Mouse (Mus musculus) gastrocnemius, adult 18-20 months (tissue): Measurements from ENCODE around the gene Fars2. TPM values are rescaled to one million over a fixed set of nuclear protein-coding genes. Genes with fewer than 3 reads are reported as not detected.
"Not testable (repeated sequence)": the region's sequence is repeated elsewhere in the genome, so short reads cannot be mapped to it uniquely, and the experiment has no call there.

Experiments used
- DNase-seq: peaks from one replicate; pipeline ENCODE4 v3.0.0; 2021; ENCODE audit warnings: low spot score
- total RNA-seq, 2 experiments: library from RNA; stranded (reverse); gene quantifications; 2 replicates each; pipeline ENCODE4 v1.2.3; 2021

Gene Fars2
- total RNA-seq, 2 experiments from 2014 or later: 34.7 to 36.1 TPM

DNA sequence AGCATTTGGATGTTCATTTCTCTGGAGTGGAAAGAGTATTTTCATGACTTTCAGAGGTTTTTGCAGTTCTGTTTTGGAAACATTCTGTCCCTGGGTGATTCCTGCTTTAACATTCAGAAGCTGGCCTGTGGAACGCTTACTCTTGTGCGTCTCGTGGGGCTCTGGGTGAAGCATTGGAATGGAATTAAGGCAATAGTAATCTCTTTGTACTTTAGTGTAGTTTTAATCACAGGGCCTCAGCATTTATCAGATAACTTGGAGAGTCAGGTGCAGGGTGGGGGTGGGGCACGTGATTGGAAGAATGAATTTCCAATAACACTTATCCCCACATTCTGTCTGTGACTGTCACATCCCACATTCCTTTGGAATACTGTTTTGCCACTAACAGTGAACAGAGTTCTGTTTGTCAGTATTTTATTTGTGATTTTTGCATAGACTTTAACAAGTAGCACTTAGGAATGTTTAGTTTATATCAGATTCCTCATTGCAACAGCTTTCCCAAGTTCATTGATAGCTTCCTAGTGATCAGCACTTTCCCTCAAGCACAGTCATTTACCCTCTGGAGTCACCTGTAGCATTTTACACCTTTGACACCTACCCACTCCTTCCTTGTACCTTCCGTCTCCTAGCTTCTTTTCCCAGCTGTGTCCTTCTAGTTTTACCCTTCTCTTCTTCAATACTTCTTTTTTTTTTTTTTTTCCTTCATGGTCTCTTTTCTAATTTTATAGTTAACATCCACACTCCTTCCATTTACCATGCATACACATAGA is 23.2 kb downstream of the Fars2 start:
- no peak for DNase-seq

DNA sequence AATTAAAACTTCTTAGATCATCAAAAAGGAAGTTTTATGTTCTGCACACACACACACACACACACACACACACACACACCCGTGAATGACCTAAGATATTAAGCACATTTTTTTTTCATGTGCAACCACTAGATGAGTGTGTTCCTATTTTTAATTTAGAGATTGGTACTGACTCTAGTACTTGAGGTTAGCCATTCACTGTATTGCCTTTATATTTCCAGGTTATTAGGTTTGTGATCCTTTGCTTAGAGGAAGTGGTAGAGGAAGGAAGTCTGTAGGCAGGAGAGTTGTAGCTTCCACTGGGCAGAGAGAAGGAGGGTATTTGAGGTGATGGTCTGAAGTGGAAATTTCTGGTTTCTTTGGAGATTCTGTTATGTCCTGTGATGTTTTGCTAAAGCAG is 28.4 kb downstream of the Fars2 start:
- DNase-seq: no peak

DNA sequence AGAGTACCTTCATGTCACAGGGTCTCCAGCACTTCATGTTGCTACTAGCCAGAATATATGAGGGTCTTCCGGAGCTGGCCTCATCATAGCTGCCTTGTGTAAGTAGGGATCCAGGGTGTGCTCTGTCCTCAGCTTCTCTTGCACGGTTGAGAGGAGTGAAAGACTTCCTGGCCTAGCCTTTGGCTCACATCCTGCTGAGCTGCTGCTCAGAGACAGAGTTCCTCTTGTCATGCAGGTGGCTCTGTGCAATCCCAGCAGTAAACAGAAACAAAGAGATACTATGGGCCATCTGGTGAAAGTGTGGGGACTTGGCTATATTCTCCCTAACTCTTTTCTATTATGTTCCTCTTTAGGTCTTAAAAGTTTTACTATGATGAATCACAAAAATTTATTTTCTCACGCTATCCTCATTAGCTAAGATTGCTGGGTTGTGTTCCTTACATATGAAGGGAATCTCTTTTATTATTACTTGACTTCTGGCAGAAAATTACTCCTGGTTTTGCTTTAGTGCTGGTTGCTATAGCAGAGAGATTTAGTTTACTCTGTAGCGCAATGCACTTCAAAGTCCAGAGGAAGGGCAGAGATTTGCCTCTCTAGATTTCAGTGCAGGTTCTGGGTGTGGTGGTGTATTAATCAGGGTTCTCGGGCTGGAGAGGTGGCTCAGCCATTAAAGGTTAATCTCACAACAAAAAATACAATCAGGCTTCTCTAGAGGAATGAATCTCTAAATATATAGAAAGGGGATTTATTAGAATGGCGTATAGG is 32.1 kb downstream of the Fars2 start:
- DNase-seq: no peak

DNA sequence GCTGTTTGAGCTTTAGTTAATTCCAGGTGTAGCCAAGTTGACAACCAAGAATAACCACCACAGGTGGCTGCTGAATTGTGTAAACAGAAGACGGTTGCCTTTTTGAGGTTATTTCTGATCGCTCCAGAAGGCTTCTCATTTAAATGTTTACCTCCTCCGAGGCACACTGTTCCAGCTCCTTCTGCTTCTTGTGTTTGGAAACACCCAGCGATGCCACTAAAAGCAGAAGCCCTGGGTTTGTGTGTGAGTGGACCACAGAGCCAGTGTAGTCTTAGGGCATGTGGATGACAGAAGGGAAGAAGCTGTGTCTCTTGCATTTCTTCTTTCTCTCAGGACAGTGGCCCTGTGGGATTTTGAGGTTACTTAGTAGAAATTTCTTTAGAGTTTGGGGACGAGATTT is 33.1 kb downstream of the Fars2 start:
- no peak for DNase-seq

DNA sequence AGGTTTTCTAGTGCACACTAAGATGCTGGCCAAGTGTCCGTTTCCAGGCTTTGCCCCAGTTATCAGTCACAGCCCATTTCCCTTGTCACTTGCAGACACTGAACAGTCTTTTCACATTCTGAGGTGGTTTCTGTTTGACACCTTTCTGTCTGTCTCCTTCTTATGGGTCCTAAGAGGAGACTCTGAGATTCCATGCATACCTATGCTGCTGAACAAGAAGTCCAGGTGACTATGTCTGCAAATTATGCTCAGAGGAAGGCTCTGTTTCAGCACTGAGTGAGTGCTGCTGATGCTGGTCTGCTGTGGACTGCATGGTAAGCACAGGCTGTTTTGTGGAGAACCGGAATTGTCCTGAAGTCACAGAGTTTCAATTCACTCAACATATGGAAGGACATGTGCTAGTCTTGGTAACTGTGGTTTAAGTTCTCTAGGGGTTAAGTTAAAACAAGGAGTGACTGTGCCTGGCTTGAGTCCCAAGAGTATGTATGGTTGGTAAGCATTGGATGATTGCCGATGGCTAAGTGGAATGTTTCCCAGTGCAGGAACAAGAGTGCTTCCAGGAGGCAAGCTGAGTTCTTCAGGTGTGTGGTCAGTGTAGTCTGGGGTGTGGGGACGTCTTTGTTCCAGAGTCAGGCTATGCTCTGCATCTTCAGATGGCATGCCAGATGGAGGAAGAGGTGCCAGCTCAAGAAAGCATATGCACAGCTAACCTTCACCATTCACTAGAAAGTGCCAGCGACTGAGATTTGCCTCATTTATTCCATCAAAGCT is 35.7 kb downstream of the Fars2 start:
- no peak for DNase-seq

DNA sequence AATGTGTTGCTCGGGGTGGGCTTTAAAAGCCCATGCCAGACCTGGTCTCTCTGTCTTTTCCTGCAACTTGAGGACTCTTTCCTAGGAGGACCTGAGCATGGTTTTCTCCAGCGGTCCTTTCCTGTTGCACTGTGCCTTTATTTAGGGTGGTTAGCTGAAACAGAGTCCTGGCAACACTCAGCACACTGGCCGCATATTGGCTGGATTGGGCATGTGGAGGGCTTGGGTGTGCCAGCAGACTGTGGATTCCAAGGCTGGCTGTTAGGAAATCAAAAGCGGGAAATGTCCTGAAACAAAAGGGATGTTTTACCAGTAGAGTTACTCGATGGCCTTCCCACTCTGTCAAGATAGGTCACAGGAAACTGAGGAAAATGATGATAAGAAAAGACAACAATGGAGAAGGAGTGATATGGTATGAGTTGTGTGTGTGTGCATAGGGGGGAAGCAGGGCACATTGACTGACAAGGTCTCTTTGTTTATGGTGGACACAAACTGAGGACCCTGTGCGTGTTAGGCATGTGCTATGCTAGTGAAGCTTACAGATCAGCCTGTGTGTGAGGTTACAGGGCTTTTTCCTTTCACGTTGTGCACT is 39.2 kb downstream of the Fars2 start:
- no peak for DNase-seq

DNA sequence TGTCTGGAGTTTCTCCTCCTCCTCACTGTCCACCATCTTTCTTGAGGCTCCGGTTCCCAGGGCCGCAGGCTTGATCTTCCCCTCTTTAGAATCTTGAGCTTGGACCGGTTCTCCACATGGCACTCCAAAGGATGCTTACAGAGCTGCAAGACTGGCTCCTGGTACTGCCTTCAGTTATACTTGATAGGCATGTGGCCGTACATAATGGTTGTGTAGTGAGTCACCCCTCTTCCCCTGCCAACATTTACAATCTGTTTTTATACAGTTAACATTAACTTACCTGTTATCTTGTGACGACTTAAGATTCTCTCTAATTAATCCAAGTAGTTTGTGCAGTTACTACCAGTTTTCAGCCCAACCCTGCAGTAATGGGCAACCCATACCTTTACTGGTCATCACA is 46.2 kb downstream of the Fars2 start:
- no peak for DNase-seq

DNA sequence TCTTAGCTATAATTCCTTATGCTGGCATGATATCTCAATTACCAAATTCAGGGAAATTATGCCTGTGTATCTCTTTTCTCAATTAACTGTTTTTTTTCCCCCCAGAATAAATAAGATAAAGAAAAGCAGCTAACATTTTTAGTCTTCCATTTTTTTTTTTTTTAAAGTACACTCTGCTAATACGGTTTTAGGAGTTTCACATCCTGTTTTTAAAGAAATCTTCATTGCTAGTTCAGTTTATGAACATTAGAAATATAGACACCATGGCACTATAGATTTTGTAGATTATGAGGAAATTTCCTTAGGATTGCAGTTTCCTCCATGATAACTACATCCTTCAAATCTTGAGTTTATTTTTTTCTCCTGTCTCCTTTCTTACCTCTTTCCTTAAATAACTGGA is 46.7 kb downstream of the Fars2 start:
- DNase-seq: no peak

DNA sequence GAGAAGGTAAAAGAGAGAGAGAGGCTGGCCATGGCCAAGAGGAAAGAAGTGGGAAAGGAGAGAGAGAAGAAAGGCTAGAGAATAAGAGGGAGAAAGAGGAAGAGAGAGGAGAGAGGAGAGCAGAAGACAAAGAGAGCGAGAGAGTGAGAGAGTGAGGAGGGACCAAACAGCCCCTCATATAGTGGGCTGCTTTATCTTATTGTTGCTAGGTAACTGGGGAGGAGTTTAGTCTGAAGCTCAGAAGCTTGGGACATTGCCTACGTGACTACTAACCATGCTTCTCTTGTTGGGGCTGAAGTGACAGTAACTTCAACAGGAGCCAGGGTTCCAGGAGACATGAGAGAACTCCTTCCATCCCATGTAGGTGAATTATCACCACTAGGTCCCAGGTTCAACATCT is 55.8 kb downstream of the Fars2 start:
- DNase-seq: not testable (repeated sequence)

DNA sequence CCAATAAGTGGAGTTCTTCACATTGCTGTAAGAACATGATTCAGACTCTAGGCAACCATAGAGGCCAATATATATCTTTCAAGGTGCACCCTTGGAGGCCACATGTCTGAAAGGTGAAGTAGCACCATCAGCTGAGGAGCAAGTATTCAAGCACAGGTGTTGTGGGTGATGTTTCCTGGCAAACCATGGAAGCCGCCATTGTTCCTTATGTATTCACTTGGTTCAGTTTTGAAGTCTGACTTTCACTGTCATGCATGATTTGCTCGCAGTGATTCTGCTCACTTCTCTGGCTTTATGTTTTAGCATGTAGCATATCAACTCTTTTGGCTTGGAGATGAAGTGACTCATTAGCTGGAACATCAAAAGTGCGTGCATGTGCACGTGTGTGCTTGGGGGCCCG is 56.9 kb downstream of the Fars2 start:
- DNase-seq: no peak

DNA sequence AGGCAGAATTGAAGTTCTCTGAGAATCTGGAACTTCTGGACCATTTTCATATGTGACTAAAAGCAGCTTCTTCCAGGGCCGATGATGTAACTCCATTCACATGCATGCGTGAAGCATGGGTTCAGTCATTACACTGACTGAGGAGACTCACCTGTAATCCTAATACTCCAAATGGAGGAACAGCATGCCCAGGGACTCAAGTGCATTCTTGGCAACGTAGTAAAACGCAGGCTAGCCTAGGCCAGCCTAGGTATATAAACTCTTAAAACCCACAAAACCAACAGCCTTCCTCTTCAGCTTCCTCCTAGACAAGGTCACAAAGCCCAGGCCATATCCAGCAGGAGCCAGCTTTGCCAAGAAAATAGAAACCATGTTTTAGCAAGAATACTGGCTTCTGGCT is 57.6 kb downstream of the Fars2 start:
- no peak for DNase-seq

DNA sequence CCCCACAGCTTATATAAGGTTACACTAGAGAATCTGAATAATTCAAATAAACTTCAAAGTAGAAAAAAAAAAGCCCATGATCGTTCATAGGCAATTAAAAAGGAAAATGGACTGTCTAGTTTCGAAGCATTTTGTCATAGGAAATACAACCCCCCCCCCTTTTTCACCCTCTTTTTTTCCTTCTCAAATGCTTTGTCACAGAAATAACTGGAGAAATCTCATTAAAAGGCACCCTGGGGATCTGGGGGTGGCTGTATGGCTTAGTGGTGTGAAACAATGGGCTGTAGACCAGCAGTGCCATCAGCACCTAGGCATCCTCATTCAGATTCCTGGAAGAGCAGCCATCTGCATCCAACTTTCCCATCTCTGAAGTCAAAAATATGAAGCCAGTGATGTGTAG is 64.0 kb downstream of the Fars2 start:
- no peak for DNase-seq

DNA sequence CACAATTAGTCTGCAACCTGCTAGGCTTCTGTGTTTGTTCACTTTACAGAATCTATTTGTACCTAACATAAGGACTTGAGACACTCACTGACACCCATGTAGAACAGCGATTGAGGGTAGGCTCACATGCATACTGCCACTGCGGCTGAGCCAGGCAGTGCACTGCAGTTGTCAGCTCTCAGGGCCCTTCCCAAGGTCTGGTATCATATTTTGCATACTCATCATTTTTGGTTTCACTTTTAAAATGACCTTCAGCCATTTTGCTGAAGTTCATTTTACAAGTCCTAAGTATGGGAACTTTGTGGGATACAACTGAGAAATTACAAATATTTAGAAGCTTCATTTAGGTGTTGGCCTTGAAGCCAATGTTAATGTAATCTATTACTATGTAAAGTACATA is 73.4 kb downstream of the Fars2 start:
- DNase-seq: no peak

DNA sequence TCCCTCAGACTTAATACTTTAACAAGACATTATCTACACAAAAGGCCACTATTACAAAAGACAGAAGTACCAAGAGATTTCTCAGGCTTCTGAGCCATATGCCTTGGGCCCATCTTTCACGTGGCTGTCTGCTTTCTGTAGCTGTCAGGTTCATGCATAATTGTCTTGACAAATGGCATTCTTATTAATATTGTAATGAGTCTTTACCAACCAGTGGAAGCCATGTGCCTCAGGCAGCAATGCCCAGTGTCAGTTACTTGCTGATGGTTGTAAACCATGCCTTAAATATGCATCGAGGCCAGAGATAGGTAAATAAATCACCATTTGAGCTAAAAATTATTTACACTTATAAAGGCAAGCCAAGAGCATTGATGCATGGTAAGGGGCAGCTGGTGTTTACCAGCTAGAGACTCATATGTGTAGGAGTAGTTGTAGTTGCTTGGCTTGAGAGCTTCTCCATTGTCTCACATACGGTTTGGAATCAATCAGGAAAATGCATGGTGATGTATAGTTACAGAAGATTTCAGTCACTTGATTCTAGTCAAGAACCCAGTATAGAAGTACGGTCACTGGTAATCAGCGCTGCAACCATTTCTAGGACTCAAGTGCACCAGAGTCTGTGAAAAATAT is 76.4 kb downstream of the Fars2 start:
- no peak for DNase-seq

DNA sequence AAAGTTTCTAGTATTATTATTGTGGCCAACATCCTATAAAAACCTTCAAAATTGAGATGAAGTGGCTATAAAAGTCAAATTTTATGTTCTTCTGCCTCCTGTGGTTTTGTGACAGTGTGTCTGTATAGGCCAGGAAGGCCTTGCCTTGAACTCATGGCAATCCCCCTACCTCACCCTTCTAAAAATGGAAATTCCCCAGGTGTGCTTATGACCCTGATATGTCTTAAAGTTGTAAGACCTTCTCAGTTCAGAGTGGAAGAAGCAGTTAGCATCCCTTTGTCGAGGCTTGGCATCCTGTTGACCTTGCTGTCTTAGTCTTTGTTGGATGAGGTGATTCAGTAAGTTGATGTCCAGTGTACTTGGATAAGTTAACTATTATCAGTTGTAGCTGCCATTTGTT is 82.1 kb downstream of the Fars2 start:
- no peak for DNase-seq

DNA sequence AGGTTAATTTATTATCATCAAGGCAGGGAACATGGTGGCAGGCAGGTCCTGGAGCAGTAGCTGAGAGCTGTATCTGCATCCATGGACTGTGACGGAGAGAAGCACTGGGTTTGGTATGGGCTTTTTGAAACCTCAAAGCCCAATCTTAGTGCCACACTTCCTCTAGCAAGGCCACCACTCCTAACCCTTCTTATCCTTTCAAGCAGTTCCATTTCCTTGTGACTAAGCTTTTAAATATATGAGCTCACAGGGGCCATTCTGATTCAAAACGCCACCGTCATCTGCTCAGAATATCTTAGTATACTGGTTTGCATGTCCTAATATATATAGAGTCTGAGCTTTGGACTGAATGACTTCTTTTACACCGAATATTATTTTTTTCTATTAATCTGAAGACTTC is 83.2 kb downstream of the Fars2 start:
- DNase-seq: no peak

DNA sequence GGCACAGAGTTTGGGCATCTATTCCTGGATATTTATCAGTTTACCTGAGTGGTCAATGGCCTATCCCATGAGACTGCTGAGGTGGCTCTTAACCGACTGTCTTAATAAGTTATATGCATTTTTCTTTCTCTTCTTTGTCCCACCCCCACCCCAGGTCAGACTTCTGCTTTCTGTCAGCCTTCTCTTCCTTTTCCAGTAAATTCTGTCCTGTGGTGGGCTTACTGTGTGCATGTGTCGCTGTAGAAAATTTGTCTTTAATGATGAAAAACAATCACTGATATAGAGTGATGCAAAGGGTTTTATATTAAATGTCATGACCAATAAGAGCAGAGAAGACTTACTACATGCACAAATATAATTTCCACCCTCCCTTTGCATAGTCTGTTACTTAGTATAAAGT is 85.3 kb downstream of the Fars2 start:
- no peak for DNase-seq

DNA sequence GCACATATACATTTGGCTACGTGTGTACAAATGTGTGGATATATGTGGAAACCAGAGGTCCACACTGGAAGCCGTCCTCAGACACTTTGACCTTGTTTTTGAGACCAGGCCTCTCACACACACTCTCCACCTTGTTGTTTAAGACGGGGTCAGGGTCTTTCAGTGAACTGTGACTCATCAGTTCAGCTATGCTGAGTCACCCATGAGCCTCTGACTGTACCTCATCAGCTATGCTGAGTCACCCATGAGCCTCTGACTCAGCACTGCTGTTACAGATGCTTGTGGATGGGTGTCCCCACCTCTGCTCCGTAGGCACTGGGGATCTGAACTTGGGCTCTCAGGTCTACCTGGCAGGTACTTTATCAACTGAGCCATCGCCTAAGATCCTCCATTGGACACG is 85.8 kb downstream of the Fars2 start:
- DNase-seq: no peak

DNA sequence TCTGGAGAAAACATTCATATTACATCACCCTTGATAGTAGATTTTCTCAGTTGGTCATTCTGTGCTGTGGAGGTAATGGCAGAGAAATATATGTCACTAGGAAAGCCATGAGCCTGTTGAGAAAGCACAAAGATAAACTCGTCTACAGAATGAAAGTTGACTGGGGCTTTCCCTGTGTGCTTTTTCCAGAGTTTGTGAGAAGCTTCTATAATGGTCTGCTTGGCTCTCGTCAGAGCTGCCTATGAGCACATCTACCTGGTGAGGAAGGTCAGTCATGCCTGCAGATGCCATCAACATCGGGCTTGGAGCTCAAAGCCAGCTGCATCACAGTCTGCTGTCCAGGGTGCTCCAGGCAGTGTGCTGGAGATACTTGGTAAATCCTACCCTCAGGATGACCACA is 87.1 kb downstream of the Fars2 start:
- no peak for DNase-seq

DNA sequence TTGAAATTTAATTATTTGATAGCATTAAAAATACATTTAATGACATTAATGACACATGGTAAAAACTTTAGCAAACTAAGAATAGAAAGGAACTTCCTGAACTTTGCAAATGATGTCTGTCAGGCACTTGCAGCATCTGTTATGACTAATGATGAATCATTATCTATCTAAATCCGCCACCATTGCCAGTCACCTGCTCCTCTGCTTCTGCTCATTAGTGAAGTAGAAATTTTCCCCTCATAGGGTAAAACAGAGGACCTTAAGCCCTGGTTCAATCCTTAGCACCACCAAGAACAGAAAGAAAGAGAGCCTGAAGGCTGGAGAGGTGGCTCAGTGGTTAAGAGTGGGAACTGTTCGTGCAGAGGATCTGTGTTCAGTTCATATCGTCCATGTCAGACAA is 93.8 kb downstream of the Fars2 start:
- no peak for DNase-seq

DNA sequence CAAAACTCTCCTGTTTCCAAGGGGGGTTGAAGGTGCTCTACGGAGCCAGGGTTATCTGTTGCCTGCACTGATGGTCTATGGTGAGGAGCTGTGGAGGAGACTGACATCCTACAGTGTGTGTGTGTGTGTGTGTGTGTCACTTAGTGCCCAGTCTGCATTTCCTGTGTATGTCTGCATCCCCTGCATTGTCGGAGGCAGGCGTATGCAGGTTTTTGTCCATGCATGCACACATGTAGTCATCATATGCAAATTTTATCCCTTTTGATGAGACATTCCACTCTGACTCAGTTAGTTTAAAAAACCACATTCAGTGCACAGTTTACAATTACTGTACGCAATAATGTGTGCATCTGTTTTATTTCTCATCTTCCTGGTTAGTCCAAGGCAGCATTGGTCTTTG is 96.8 kb downstream of the Fars2 start:
- DNase-seq: no peak

DNA sequence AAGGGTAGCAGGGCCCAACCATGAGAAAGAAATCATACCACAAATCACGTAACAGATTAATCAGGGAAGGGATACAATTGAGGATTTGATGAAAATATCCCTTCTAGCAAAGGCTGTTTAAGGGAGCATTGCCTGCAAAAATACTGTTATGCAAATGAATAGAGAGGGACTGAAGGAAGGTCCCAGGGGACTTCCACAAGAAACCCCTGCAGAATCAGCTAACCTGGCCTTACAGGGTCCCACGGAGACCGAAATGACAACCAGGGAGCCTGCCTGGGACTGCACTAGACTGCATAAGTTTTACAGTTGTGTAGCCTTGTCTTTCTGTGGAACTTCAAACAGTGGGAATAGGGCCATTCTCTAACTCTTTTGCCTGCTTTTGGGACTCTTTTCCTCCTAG is 98.8 kb downstream of the Fars2 start:
- DNase-seq: no peak
